Mouse (Mus musculus) erythroid progenitor cell, adult 5-6 weeks (primary cell): ENCODE measurements around the gene Gm9999. TPM values are rescaled to one million over a fixed set of nuclear protein-coding genes. Genes with fewer than 3 reads are reported as not detected.
"Not testable (repeated sequence)": the region's sequence is repeated elsewhere in the genome, so short reads cannot be mapped to it uniquely, and the experiment has no call there.

Experiments used
- ATAC-seq: replicated peaks from 2 replicates; pipeline ENCODE4 v1.8.0; 2016; ENCODE audit warnings: moderate number of reproducible peaks, mild to moderate bottlenecking, moderate TSS enrichment, inconsistent platforms; ENCODE audit not compliant: poor library complexity, low FRiP score, severe bottlenecking
- total RNA-seq, 2 experiments: library from RNA; stranded (forward) in 1 of 2; stranded (reverse) in 1 of 2; fragments of 150-400 nt in 1 of 2; fragments of 186-747, 209-891 nt in 1 of 2; gene quantifications; 2 replicates each; pipeline versions ENCODE4 v1.2.3 to v1.2.4; 2015 to 2017; ENCODE audit warnings: low replicate concordance in 2 of 2

Gm9999 gene
- total RNA-seq, 2 experiments from 2014 or later = not detected

GRCm38 (mm10) chr7:47022482-47022881, 39.1 kb downstream of the Gm9999 start:
- no peak for ATAC-seq

- peak; percentile 85 for ATAC-seq
Measured at GRCm38 (mm10) chr7:47023530-47023929, 40.1 kb downstream of the Gm9999 start.

GRCm38 (mm10) chr7:47024454-47024853, 41.1 kb downstream of the Gm9999 start:
- no peak for ATAC-seq

GRCm38 (mm10) chr7:47025429-47025828, 42.0 kb downstream of the Gm9999 start:
- ATAC-seq = no peak

GRCm38 (mm10) chr7:47026899-47027298, 43.5 kb downstream of the Gm9999 start:
- not testable (repeated sequence) for ATAC-seq

GRCm38 (mm10) chr7:47027520-47027919, 44.1 kb downstream of the Gm9999 start:
- no peak for ATAC-seq

- ATAC-seq = no peak
Measured at GRCm38 (mm10) chr7:47030517-47031193, 47.3 kb downstream of the Gm9999 start.

- no peak for ATAC-seq
Measured at GRCm38 (mm10) chr7:47031371-47031770, 48.0 kb downstream of the Gm9999 start.

- no peak for ATAC-seq
Measured at GRCm38 (mm10) chr7:47034785-47035384, 51.5 kb downstream of the Gm9999 start.

- ATAC-seq = no peak
Measured at GRCm38 (mm10) chr7:47035426-47035825, 52.0 kb downstream of the Gm9999 start.

Other genes starting within 250 kb of the Gm9999 start
- gene Saa1, start 240.6 kb upstream of the Gm9999 start, total RNA-seq (2015; ENCODE audit: low replicate concordance) = not detected in 2 replicates
- not detected in 2 replicates for gene Saa1, start 240.6 kb upstream of the Gm9999 start, total RNA-seq (2017; ENCODE audit: low replicate concordance)
- not detected in 2 replicates for gene Saa2, start 231.8 kb upstream of the Gm9999 start, total RNA-seq (2015; ENCODE audit: low replicate concordance)
- not detected in 2 replicates for gene Saa2, start 231.8 kb upstream of the Gm9999 start, total RNA-seq (2017; ENCODE audit: low replicate concordance)
- 7.2 and 9.2 TPM in 2 replicates for gene Hps5, start 187.5 kb upstream of the Gm9999 start, total RNA-seq (2015; ENCODE audit: low replicate concordance)
- 19.8 and 29.9 TPM in 2 replicates for gene Hps5, start 187.5 kb upstream of the Gm9999 start, total RNA-seq (2017; ENCODE audit: low replicate concordance)
- gene Gtf2h1, start 187.5 kb upstream of the Gm9999 start, total RNA-seq (2015; ENCODE audit: low replicate concordance) = 16.2 and 28.5 TPM in 2 replicates
- gene Gtf2h1, start 187.5 kb upstream of the Gm9999 start, total RNA-seq (2017; ENCODE audit: low replicate concordance) = 15.2 and 25.9 TPM in 2 replicates
- 72.9 and 85.4 TPM in 2 replicates for gene Ldha, start 142.1 kb upstream of the Gm9999 start, total RNA-seq (2015; ENCODE audit: low replicate concordance)
- gene Ldha, start 142.1 kb upstream of the Gm9999 start, total RNA-seq (2017; ENCODE audit: low replicate concordance) = 29.2 and 59.4 TPM in 2 replicates
- 2.2 TPM in 1 of 2 replicates, not detected in the other for gene Ldhc, start 122.4 kb upstream of the Gm9999 start, total RNA-seq (2015; ENCODE audit: low replicate concordance)
- 0.64 TPM in 1 of 2 replicates, not detected in the other for gene Ldhc, start 122.4 kb upstream of the Gm9999 start, total RNA-seq (2017; ENCODE audit: low replicate concordance)
- 75.7 and 78.4 TPM in 2 replicates for gene Tsg101, start 63.6 kb upstream of the Gm9999 start, total RNA-seq (2015; ENCODE audit: low replicate concordance)
- gene Tsg101, start 63.6 kb upstream of the Gm9999 start, total RNA-seq (2017; ENCODE audit: low replicate concordance) = 23.5 and 33.8 TPM in 2 replicates
- gene Uevld, start 25.1 kb upstream of the Gm9999 start, total RNA-seq (2015; ENCODE audit: low replicate concordance) = 19.8 and 39.0 TPM in 2 replicates
- gene Uevld, start 25.1 kb upstream of the Gm9999 start, total RNA-seq (2017; ENCODE audit: low replicate concordance) = 28.6 and 35.1 TPM in 2 replicates
- gene Spty2d1, start 24.8 kb downstream of the Gm9999 start, total RNA-seq (2015; ENCODE audit: low replicate concordance) = 23.1 and 34.8 TPM in 2 replicates
- gene Spty2d1, start 24.8 kb downstream of the Gm9999 start, total RNA-seq (2017; ENCODE audit: low replicate concordance) = 22.1 and 25.8 TPM in 2 replicates
- gene Tmem86a, start 67.0 kb downstream of the Gm9999 start, total RNA-seq (2015; ENCODE audit: low replicate concordance) = 3.6 and 10.1 TPM in 2 replicates
- 0.13 TPM in 1 of 2 replicates, not detected in the other for gene Tmem86a, start 67.0 kb downstream of the Gm9999 start, total RNA-seq (2017; ENCODE audit: low replicate concordance)
- not detected in 2 replicates for gene Ptpn5, start 150.1 kb downstream of the Gm9999 start, total RNA-seq (2015; ENCODE audit: low replicate concordance)
- gene Ptpn5, start 150.1 kb downstream of the Gm9999 start, total RNA-seq (2017; ENCODE audit: low replicate concordance) = not detected in 2 replicates
- gene Mrgpra6, start 221.3 kb downstream of the Gm9999 start, total RNA-seq (2015; ENCODE audit: low replicate concordance) = not detected in 2 replicates
- not detected in 2 replicates for gene Mrgpra6, start 221.3 kb downstream of the Gm9999 start, total RNA-seq (2017; ENCODE audit: low replicate concordance)